9 mouse cellular contexts compared by ENCODE assay signal in genomic region chr14:46604886-46605531, GRCm38 (mm10).
DNase-seq lines count a peak whose midpoint lies in the region; ATAC-seq and TF ChIP-seq lines count a peak whose summit lies in the region.
"Had no signal": no experiment of that assay in that cellular context is flagged by ENCODE, and none has a peak within 500 bp of the region (broad histone marks: within the 10 kb centered on the region; RNA-seq: fewer than 3 reads in every experiment).

No protein-coding gene starts in this region.

- intact Hi-C loops in left cerebral cortex, postnatal 14 days (cut with DNase I), result no loop called here

- H3K36me3 ChIP-seq in intestine, embryonic 14.5 days (ENCODE audit: control insufficient read depth, insufficient read depth, low read length), result no peaks in the 10 kb centered on the region
- no peaks in the 10 kb centered on the region for H3K36me3 ChIP-seq in intestine, embryonic 16.5 days (ENCODE audit: control insufficient read depth, insufficient read depth, low read length)
- no peaks in the 10 kb centered on the region for H3K36me3 ChIP-seq in embryonic facial prominence, embryonic 10.5 days (replicated peaks)
- H3K36me3 ChIP-seq in intestine, postnatal 0 days (ENCODE audit: control insufficient read depth, insufficient read depth), result no peaks in the 10 kb centered on the region

- no peaks in the 10 kb centered on the region for H3K27me3 ChIP-seq in intestine, embryonic 14.5 days (replicated peaks; ENCODE audit: control insufficient read depth, insufficient read depth, low read length)
- no peaks in the 10 kb centered on the region for H3K27me3 ChIP-seq in intestine, embryonic 16.5 days (replicated peaks; ENCODE audit: control insufficient read depth, insufficient read depth, low read length)
- H3K27me3 ChIP-seq in embryonic facial prominence, embryonic 10.5 days (replicated peaks; ENCODE audit: low read depth, poor library complexity, severe bottlenecking), result peaks cover 53% of the 10 kb centered on the region
- H3K27me3 ChIP-seq in intestine, postnatal 0 days (replicated peaks; ENCODE audit: control insufficient read depth, insufficient read depth, low read length), result no peaks in the 10 kb centered on the region

- H3K27ac ChIP-seq in intestine, embryonic 14.5 days (ENCODE audit: low read depth), result no peak overlapping the region
- no peak overlapping the region for H3K27ac ChIP-seq in intestine, embryonic 16.5 days (ENCODE audit: low read length)
- peak overlapping the region; percentile 77 for H3K27ac ChIP-seq in embryonic facial prominence, embryonic 10.5 days (replicated peaks)
- no peak overlapping the region for H3K27ac ChIP-seq in intestine, postnatal 0 days (ENCODE audit: low read depth, low read length)

- no peak for ATAC-seq in intestine, embryonic 14.5 days (replicated peaks; ENCODE audit: low FRiP score, low TSS enrichment, low read depth)
- no peak for ATAC-seq in intestine, embryonic 16.5 days
- ATAC-seq in intestine, postnatal 0 days, result no peak
- ATAC-seq in megakaryocyte, adult 5-6 weeks (ENCODE audit: poor library complexity, severe bottlenecking), result no peak

- no peak overlapping the region for H3K9ac ChIP-seq in intestine, embryonic 14.5 days (ENCODE audit: low read length)
- no peak overlapping the region for H3K9ac ChIP-seq in intestine, embryonic 16.5 days (ENCODE audit: low read depth, low read length)
- no peak overlapping the region for H3K9ac ChIP-seq in intestine, postnatal 0 days (ENCODE audit: low read depth, low read length)

- H3K4me3 ChIP-seq in intestine, embryonic 14.5 days (ENCODE audit: low read depth, low read length), result no peak overlapping the region
- H3K4me3 ChIP-seq in intestine, embryonic 16.5 days (ENCODE audit: low read length), result no peak overlapping the region
- H3K4me3 ChIP-seq in embryonic facial prominence, embryonic 10.5 days, result peak overlapping the region; percentile 39
- no peak overlapping the region for H3K4me3 ChIP-seq in intestine, postnatal 0 days (ENCODE audit: low read depth, low read length)
- H3K4me3 ChIP-seq: erythroblast, embryonic 14.5 days had no signal

- 0 out of 2 replicates have a peak overlapping the region, but pooled peaks have one; percentile 1 for H3K4me2 ChIP-seq in intestine, embryonic 14.5 days (ENCODE audit: low read length)
- no peak overlapping the region for H3K4me2 ChIP-seq in intestine, embryonic 16.5 days (ENCODE audit: low read depth, low read length)
- H3K4me2 ChIP-seq in intestine, postnatal 0 days (replicated peaks; ENCODE audit: low read depth), result 0 out of 2 replicates have a peak overlapping the region, but pooled peaks have one; percentile 7

- peak; percentile 48 for DNase-seq in intestine, embryonic 14.5 days (ENCODE audit: low spot score)
- DNase-seq in embryonic facial prominence, embryonic 10.5 days (ENCODE audit: low spot score), result peak; percentile 82
- peak; percentile 61 for DNase-seq in neural tube, embryonic 10.5 days (ENCODE audit: extremely low spot score, low spot score)
- no peak for DNase-seq in thymus, postnatal 14 days
- no peak for DNase-seq in left cerebral cortex, postnatal 14 days (ENCODE audit: low spot score in 2 of 2)

- no peaks in the 10 kb centered on the region for H3K9me3 ChIP-seq in intestine, embryonic 14.5 days (ENCODE audit: control insufficient read depth, low read length)
- H3K9me3 ChIP-seq in intestine, embryonic 16.5 days (ENCODE audit: control insufficient read depth, low read length), result no peaks in the 10 kb centered on the region
- peaks cover 7% of the 10 kb centered on the region; the same call in 1 of the 2 replicates for H3K9me3 ChIP-seq in embryonic facial prominence, embryonic 10.5 days
- H3K9me3 ChIP-seq in intestine, postnatal 0 days (ENCODE audit: control insufficient read depth), result no peaks in the 10 kb centered on the region

- WGBS in intestine, embryonic 14.5 days, result 21% methylated on average over 16 of the region's 16 CpGs
- WGBS in intestine, embryonic 16.5 days, result 24% methylated on average over 16 of the region's 16 CpGs
- WGBS in embryonic facial prominence, embryonic 10.5 days, result 14% methylated on average over 16 of the region's 16 CpGs
- 35% methylated on average over 16 of the region's 16 CpGs for WGBS in intestine, postnatal 0 days

- peaks cover 19% of the 10 kb centered on the region for H3K4me1 ChIP-seq in intestine, embryonic 14.5 days (replicated peaks; ENCODE audit: control insufficient read depth, insufficient read depth, low read length)
- no peaks in the 10 kb centered on the region; the same call in 1 of the 2 replicates for H3K4me1 ChIP-seq in intestine, embryonic 16.5 days (ENCODE audit: control insufficient read depth, insufficient read depth, low read length)
- peaks cover 42% of the 10 kb centered on the region for H3K4me1 ChIP-seq in embryonic facial prominence, embryonic 10.5 days
- H3K4me1 ChIP-seq in intestine, postnatal 0 days (replicated peaks; ENCODE audit: control insufficient read depth, insufficient read depth, low read length), result no peaks in the 10 kb centered on the region

- no peak for TF ChIP-seq CTCF in intestine, postnatal 0 days (IDR thresholded peaks at IDR 0.05; ENCODE audit: low read depth)

Comparison
In these comparisons a context has a peak if more than half of its experiments do, and no peak if none do; other contexts are left out.
1. DNase-seq: peak in intestine, embryonic 14.5 days (single experiment), embryonic facial prominence, embryonic 10.5 days (single experiment) and neural tube, embryonic 10.5 days (single experiment); none in thymus, postnatal 14 days (single experiment) and left cerebral cortex, postnatal 14 days (0 of 2).